Mouse (Mus musculus): ENCODE measurements around the gene Ppil1. TPM values are rescaled to one million over a fixed set of nuclear protein-coding genes. Genes with fewer than 3 reads are reported as not detected.

Ppil1 gene
- total RNA-seq, 2 experiments from 2014 or later = 11.4 to 12.4 TPM

Other genes starting within 250 kb of the Ppil1 start
- 10 to 100 TPM; 91.3 to 94.2 TPM for gene Srsf3, start 231.6 kb downstream of the Ppil1 start, total RNA-seq (2021)
- 10 to 100 TPM; 43.0 to 46.3 TPM for gene Cdkn1a, start 173.2 kb downstream of the Ppil1 start, total RNA-seq (2021)
- gene Rab44, start 150.0 kb downstream of the Ppil1 start, total RNA-seq (2021) = 1 to 10 TPM in 1 of 2 experiments, under 1 TPM in 1; 0.68 to 1.6 TPM
- gene Cpne5, start 26.0 kb downstream of the Ppil1 start, total RNA-seq (2021) = under 1 TPM; 0.32 to 0.49 TPM
- gene BC004004, start 4.6 kb upstream of the Ppil1 start, total RNA-seq (2021) = 100 to 1,000 TPM; 115 to 118 TPM
- 10 to 100 TPM; 38.8 to 45.1 TPM for gene Pi16, start 53.5 kb upstream of the Ppil1 start, total RNA-seq (2021)
- gene Mtch1, start 83.7 kb upstream of the Ppil1 start, total RNA-seq (2021) = 100 to 1,000 TPM; 197 to 221 TPM
- gene Fgd2, start 96.7 kb upstream of the Ppil1 start, total RNA-seq (2021) = 1 to 10 TPM; 3.5 to 3.9 TPM
- gene Pim1, start 226.6 kb upstream of the Ppil1 start, total RNA-seq (2021) = 10 to 100 TPM; 15.0 to 23.3 TPM